Mouse (Mus musculus) embryo, embryonic 10.5 days (tissue): ENCODE data around the gene Pld3.

Experiments
- DNase-seq: peaks from one replicate; pipeline ENCODE4 v3.0.0-alpha.2; 2015; ENCODE audit warnings: low spot score

Gene Pld3

GRCm38 (mm10) chr7:27552931-27553513, at the start of gene Pld3, which contains the start of gene 2310022A10Rik:
Gene Pld3 (minus strand): TSS chr7:27553218.
Gene 2310022A10Rik (plus strand): TSS chr7:27553233.
- DNase-seq = peak; percentile 96

DNA sequence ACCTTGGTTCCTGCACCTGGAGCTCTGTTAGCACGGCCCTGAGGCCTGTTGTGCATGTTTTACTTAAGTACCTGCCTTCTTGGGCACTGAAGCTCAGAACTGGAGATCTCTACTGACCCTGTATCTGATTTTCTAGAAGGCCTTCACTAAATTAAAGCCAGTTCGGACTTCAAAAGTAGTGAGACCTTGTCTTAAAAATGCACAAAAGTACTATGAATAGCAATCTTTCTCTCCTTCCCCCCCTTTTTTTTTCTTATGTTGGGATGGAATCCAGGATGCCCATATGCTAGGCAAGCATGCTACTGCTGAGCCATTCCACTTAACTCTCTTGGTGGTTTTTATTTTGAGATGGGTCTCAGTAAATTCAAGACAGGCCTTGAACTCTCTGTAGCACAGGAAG, 49.1 kb upstream of the Pld3 start:
- DNase-seq = no peak

GRCm38 (mm10) chr7:27601628-27602027, 48.6 kb upstream of the Pld3 start:
- DNase-seq = no peak

GRCm38 (mm10) chr7:27598053-27598452, 45.0 kb upstream of the Pld3 start:
- DNase-seq = no peak

DNA sequence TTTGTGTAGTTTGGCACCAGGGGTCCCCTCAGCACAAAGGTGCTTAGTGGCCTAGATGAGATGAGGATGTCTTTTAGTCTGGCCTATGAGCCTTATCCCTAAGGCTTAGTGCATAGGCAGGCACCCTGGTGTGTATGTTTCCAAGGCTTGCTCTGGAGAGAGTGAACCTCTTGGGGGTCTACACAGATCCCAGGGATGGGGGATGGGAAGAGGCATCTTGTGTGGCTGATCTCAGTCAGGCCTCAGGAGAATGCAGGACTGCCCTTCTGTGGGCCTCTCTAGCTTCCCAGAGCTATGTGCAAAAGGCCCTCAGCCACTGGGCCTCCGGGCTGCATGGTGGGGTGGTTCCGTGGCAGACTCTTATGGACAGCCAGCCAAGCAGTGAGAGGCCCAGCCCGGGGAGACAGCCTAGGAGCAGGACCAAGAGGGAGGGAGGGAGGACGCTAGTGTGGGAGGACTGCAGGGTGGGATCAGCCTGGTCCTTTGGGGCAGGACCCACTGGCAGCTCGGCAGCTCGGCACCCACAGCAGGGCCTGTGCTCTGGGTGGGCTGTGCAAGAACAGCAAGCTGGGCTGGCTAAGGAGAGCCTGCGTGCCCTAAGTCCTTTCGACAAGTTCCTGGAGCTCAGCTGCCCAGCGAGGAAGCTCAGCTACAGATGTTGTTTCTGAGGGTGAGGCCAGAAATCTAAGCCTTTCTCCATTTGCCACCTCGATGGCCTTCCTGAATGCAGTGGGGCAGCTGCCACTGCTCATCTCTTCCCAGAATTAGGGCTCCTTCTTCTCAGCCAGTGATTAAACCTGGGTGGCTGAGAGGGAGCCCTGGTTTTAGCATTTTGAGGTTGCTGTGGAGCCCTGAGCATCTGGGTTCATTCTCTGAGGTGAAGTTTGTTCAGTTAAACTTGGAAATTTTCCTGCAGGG, 43.8 kb upstream of the Pld3 start:
- no peak for DNase-seq

DNA sequence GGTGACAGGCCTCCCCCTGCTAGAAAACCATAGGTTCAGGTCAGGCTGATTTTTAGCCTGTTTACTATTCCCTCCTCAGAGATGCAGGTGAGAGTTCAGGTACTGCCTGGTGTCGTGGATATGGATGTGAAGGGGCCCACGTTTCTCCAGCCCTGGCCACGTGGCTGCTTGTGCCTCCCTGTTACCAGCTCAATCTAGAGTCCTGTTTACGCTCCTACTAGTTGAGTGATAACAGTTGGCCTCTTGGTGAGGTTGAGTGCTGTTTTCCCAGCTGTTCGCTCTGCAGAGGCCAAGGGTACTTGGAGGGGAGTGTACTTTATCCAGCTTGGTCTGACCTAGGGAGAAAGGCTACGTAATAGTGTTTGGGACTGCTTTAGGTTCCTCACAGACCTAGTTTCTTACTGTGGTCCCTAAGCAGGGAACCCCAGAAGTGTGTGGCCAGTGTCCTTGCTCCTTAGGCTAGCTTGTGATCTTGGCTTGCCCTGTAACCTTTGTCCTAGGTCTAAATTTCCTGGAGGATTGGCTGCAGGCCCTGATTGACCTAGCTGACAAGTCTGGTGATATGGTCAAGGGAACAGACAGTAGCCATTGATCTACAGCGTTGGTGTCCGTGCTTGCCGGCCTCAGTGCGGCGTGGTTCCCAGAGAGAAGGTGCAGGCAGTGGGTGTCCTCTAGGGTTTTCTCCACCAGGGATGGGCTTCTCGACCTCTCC, 40.1 kb upstream of the Pld3 start:
- DNase-seq = peak; percentile 18

GRCm38 (mm10) chr7:27592217-27592929, 39.4 kb upstream of the Pld3 start:
- DNase-seq = no peak

DNA sequence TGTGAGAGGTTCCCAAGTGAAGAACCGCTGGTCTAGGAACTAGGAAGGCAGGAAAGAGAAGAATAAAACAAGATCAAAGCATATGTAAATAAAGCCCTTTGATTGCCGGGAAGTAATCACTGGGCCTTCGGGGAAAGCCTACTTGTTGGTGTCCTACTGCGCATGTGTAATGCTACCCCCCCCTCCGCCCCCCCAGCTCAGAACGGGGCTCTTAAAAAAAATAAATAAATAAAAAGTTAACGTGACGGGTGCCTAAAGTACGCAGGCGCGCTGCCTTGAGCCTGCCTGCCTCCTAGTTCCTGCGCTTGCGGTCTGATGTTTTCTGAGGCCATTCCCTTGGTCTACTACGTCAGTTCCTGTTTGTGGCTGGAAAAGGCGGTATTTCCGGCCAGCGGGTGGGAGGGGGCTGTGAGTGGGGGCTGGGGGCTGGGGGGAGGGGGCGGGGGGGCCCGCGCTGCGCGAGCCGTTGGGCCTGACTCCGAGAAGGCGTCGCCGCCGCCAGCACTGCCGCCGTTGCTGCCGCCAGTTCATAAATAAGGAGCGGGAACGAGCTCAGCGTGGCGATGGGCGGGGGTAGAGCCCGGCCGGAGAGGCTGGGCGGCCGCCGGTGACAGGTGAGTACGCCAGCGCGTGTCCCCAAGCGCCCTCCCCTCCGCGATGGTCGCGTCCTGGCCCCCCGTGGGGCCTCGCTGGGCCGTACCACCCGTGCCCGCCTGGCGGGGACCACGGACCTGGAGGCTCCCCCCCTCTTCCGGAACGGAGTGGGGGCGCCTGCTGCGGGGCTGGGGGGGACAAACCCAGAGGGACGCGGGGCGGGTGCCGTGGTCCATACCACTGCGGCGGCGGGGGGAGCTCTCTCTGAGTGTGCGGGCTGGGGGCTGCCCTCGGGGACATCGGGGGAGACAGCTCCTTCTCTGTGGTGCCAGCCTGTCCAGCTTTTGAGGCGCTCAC, 38.5 kb upstream of the Pld3 start, which contains the start of gene Akt2:
TSS of gene Akt2 (plus strand) at position 287 of the 951 bp plus-strand sequence.
- peak; percentile 97 for DNase-seq

GRCm38 (mm10) chr7:27590566-27591213, 37.7 kb upstream of the Pld3 start:
- DNase-seq = no peak

DNA sequence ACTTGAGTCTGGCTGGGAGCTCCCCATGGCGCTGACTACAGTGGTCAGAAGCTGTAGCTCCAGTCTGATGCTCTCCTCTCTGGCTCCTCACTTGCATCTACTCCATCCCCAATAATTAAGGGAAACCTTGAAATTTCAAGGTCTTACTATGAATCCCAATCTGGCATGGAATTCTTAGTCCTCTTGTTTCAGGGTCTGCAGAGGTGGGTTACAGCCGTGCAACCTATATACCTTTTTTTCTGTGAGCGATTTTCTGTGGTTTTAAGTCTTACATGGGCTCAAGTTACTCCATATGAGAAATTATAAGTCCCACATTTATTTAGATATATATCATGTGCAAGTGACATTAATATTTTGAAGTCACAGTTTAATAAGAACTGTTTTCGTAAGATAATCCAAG, 37.1 kb upstream of the Pld3 start:
- DNase-seq = no peak

GRCm38 (mm10) chr7:27587741-27588140, 34.7 kb upstream of the Pld3 start:
- DNase-seq = no peak

- no peak for DNase-seq
Measured at GRCm38 (mm10) chr7:27586861-27587260, 33.8 kb upstream of the Pld3 start.

- DNase-seq = no peak
Measured at GRCm38 (mm10) chr7:27580380-27581174, 27.6 kb upstream of the Pld3 start.

GRCm38 (mm10) chr7:27578465-27578864, 25.4 kb upstream of the Pld3 start:
- DNase-seq = peak; percentile 17

DNA sequence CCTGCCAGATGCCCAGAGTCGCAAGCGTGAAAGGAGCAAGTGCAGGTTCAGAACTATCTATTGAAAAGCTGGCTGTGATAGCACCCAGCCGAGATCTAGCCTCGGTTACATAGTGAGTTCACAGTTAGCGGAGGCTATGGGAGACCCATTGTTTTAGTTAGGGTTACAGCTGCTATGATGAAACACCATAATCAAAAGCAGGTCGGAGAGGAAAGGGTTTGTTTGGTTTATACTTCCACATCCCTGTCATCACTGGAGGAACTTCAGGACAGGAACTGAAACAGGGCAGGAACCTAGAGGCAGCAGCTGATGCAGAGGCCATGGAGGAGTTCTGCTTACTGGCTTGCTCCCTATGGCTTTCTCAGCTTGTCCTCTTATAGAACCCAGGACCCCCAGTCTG, 24.6 kb upstream of the Pld3 start:
- DNase-seq = no peak

GRCm38 (mm10) chr7:27576914-27577313, 23.9 kb upstream of the Pld3 start:
- peak; percentile 32 for DNase-seq

- no peak for DNase-seq
Measured at GRCm38 (mm10) chr7:27574124-27574880, 21.3 kb upstream of the Pld3 start.

GRCm38 (mm10) chr7:27572133-27572532, 19.1 kb upstream of the Pld3 start:
- DNase-seq = no peak
